Mouse (Mus musculus) mouse trophoblast stem cell (cell line): ENCODE results near the gene Pbx3.

Source experiments
- in situ Hi-C, 2 experiments: fragments of 300-500 bp; cut with MseI, MboI; formaldehyde crosslinking; loops; 2 replicates in 1 of 2; 3 replicates in 1 of 2; pipeline ENCODE4 v1.15.1; 2025

The Pbx3 gene

GRCm38 (mm10) chr2:34372305-34373301 is at the start of gene Pbx3:
Pbx3 (minus strand) TSS chr2:34373142.
- in situ Hi-C loops = no loop called here

- in situ Hi-C loops = no loop called here
Observed at GRCm38 (mm10) chr2:34420256-34420655, 47.3 kb upstream of the Pbx3 start.

- in situ Hi-C loops = no loop called here
Observed at GRCm38 (mm10) chr2:34409741-34410340, 36.9 kb upstream of the Pbx3 start.

GRCm38 (mm10) chr2:34408341-34408740 is 35.4 kb upstream of the Pbx3 start:
- in situ Hi-C loops = no loop called here

GRCm38 (mm10) chr2:34407596-34407995 is 34.7 kb upstream of the Pbx3 start:
- in situ Hi-C loops = no loop called here

- in situ Hi-C loops = no loop called here
Observed at GRCm38 (mm10) chr2:34406601-34407464, 33.9 kb upstream of the Pbx3 start, which contains the start of gene Mapkap1. Mapkap1 (plus strand) TSS chr2:34406771.

- in situ Hi-C loops = no loop called here
Observed at GRCm38 (mm10) chr2:34399535-34399934, 26.6 kb upstream of the Pbx3 start.

- in situ Hi-C loops = no loop called here
Observed at GRCm38 (mm10) chr2:34378930-34379329, 6.0 kb upstream of the Pbx3 start.

GRCm38 (mm10) chr2:34374349-34374748 is 1.4 kb upstream of the Pbx3 start:
- in situ Hi-C loops = no loop called here

- in situ Hi-C loops = no loop called here
Observed at GRCm38 (mm10) chr2:34373886-34374285, 944 bp upstream of the Pbx3 start.

GRCm38 (mm10) chr2:34371441-34372304 is 1.3 kb downstream of the Pbx3 start:
- in situ Hi-C loops = no loop called here

GRCm38 (mm10) chr2:34370725-34371440 is 2.1 kb downstream of the Pbx3 start:
- in situ Hi-C loops = no loop called here

GRCm38 (mm10) chr2:34370349-34370724 is 2.6 kb downstream of the Pbx3 start:
- in situ Hi-C loops = no loop called here

GRCm38 (mm10) chr2:34368396-34368795 is 4.5 kb downstream of the Pbx3 start:
- in situ Hi-C loops = no loop called here

- in situ Hi-C loops = no loop called here
Observed at GRCm38 (mm10) chr2:34367024-34367423, 5.9 kb downstream of the Pbx3 start.

- in situ Hi-C loops = no loop called here
Observed at GRCm38 (mm10) chr2:34363678-34364077, 9.3 kb downstream of the Pbx3 start.

- in situ Hi-C loops = no loop called here
Observed at GRCm38 (mm10) chr2:34355801-34356211, 17.1 kb downstream of the Pbx3 start.

GRCm38 (mm10) chr2:34352006-34352405 is 20.9 kb downstream of the Pbx3 start:
- in situ Hi-C loops = no loop called here

- in situ Hi-C loops = no loop called here
Observed at GRCm38 (mm10) chr2:34347096-34347495, 25.8 kb downstream of the Pbx3 start.

- in situ Hi-C loops = no loop called here
Observed at GRCm38 (mm10) chr2:34298664-34299063, 74.3 kb downstream of the Pbx3 start.
